Mouse (Mus musculus): ENCODE measurements at regions not wholly inside any gene's neighbourhood (a gene's known extent, or its start where the extent isn't known, plus 50 kb on each side); places are given as distances from the start of the nearest gene placed in this dataset.

DNA sequence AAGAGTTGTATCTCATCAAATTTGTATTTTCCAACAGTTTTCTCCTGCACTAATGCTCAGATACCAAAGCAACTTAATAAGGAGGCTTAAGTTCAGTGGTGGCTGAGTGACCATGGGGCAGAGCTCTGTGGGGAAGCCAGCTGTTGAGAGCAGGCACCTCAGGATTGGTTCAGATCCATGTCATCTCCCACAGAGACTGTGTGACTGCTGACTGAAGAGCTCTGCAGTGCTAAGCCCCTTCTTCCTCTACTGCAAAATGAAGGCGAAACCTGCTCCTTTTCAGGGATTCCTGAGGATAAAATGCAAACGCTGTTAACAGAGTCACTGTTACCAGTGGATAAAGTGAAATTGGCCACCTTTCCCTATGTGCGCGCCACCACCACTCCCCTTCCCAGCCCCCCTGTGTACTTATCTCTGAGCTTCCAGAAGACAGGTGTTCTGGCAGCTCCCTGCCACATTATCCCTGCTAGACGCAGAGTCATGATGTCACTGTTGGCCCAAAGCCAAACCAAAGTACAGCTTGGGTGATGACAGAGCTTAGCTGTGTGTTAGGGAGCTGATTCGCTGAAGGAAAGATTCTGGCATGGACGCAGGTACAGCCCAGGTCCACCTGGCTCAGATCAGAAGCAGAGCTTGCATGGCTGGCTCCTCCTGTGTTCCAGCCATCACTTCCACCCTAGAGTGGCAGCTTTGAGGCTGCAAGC is 472.9 kb downstream of the Tcerg1l start:
- no peak for DNase-seq (ENCODE audit: low read depth in 3 of 3, low spot score in 3 of 3)
- no peak for ATAC-seq (ENCODE audit: insufficient read depth)
- WGBS (ENCODE audit: insufficient replicate concordance): 53% methylated on average over 7 of the region's 7 CpGs

DNA sequence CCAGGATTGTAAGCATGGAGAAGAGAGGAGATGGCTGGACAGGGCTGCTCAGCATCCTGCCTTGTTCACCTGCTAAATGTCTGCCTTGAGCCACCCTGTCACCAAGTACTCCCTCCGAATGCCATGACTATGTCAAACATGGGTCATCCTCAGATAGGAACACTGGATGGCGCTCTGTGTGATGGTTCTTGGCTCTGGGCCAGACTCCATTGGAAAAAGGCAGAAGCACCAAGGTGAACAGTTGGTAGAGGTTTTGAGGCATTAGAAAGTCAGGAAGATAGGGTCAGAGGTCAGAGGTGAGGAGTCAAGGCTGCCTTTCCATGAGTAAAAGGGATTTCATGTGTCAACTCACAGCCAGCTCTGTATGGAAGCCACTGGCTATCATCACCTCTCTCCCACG is 471.9 kb downstream of the Tcerg1l start:
- ATAC-seq (ENCODE audit: insufficient read depth) (no peak), DNase-seq (ENCODE audit: low read depth in 3 of 3, low spot score in 3 of 3) (no peak)
- TF ChIP-seq EP300 (IDR thresholded peaks at IDR 0.05; ENCODE audit: low read depth): no peak
- Histone ChIP-seq H3K4me2 (ENCODE audit: low read depth) (no peak overlapping the region), H3K36me3 (replicated peaks; ENCODE audit: control insufficient read depth, insufficient read depth, low read depth) (no peaks in the 10 kb centered on the region), H3K27ac (no peak overlapping the region), H3K4me1 (replicated peaks; ENCODE audit: control insufficient read depth in 2 of 2, insufficient read depth in 2 of 2, low read length in 1 of 2) (no peaks in the 10 kb centered on the region), H3K4me3 (ENCODE audit: insufficient read depth in 1 of 2, low read depth in 2 of 2, low read length in 2 of 2) (no peak overlapping the region), H3K9ac (replicated peaks) (no peak overlapping the region), H3K9me3 (ENCODE audit: control insufficient read depth, low read length) (no peaks in the 10 kb centered on the region), H3K27me3 (ENCODE audit: control insufficient read depth, insufficient read depth, low read length) (no peaks in the 10 kb centered on the region)
- 44% methylated on average over 3 of the region's 3 CpGs for WGBS (ENCODE audit: insufficient replicate concordance)

More for the DNA sequence above, 472.9 kb downstream of the Tcerg1l start:
- no peaks in the 10 kb centered on the region for H3K36me3 ChIP-seq (replicated peaks; ENCODE audit: control insufficient read depth, insufficient read depth, low read depth)
- no peak overlapping the region for H3K4me2 ChIP-seq (ENCODE audit: low read depth)
- no peak overlapping the region for H3K4me3 ChIP-seq (ENCODE audit: insufficient read depth in 1 of 2, low read depth in 2 of 2, low read length in 2 of 2)
- no peaks in the 10 kb centered on the region for H3K9me3 ChIP-seq (ENCODE audit: control insufficient read depth, low read length)
- TF ChIP-seq CTCF (IDR thresholded peaks at IDR 0.05; ENCODE audit: low read depth): no peak
- no peak for TF ChIP-seq EP300 (IDR thresholded peaks at IDR 0.05; ENCODE audit: low read depth)
- no peak overlapping the region for H3K9ac ChIP-seq (replicated peaks)
- no peaks in the 10 kb centered on the region for H3K4me1 ChIP-seq (replicated peaks; ENCODE audit: control insufficient read depth in 2 of 2, insufficient read depth in 2 of 2, low read length in 1 of 2)
- no peak overlapping the region for H3K27ac ChIP-seq
- H3K27me3 ChIP-seq (ENCODE audit: control insufficient read depth, insufficient read depth, low read length): no peaks in the 10 kb centered on the region

DNA sequence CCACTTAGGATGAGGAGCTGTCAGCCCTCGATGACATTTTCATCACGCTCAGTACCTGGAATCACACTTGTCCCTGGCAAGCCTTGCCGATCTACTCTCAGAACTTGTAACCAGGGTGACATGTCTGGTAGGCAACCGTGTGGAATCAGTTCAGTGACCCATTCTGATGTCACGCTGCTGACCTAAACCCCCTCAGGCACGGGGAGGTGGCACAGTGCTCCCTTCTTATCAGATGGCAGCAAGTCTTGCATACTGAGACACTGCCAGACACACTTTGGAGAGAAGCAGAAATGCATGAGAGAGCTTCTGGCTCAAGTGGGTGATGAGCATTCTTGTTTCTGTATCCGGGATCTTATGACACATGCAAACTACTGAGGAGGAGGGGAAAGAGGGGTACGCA is 470.2 kb downstream of the Tcerg1l start:
- Histone ChIP-seq H3K27me3 (ENCODE audit: control insufficient read depth, insufficient read depth, low read length) (no peaks in the 10 kb centered on the region), H3K4me2 (ENCODE audit: low read depth) (no peak overlapping the region), H3K4me1 (replicated peaks; ENCODE audit: control insufficient read depth in 2 of 2, insufficient read depth in 2 of 2, low read length in 1 of 2) (no peaks in the 10 kb centered on the region), H3K4me3 (ENCODE audit: insufficient read depth in 1 of 2, low read depth in 2 of 2, low read length in 2 of 2) (no peak overlapping the region), H3K9ac (replicated peaks) (no peak overlapping the region), H3K27ac (no peak overlapping the region), H3K9me3 (ENCODE audit: control insufficient read depth, low read length) (no peaks in the 10 kb centered on the region), H3K36me3 (replicated peaks; ENCODE audit: control insufficient read depth, insufficient read depth, low read depth) (no peaks in the 10 kb centered on the region)
- 59% methylated on average over 8 of the region's 8 CpGs for WGBS (ENCODE audit: insufficient replicate concordance)
- no peak for DNase-seq (ENCODE audit: low read depth in 3 of 3, low spot score in 3 of 3)
- no peak for ATAC-seq (ENCODE audit: insufficient read depth)
- TF ChIP-seq EP300 (IDR thresholded peaks at IDR 0.05; ENCODE audit: low read depth) (no peak), CTCF (IDR thresholded peaks at IDR 0.05; ENCODE audit: low read depth) (no peak)

DNA sequence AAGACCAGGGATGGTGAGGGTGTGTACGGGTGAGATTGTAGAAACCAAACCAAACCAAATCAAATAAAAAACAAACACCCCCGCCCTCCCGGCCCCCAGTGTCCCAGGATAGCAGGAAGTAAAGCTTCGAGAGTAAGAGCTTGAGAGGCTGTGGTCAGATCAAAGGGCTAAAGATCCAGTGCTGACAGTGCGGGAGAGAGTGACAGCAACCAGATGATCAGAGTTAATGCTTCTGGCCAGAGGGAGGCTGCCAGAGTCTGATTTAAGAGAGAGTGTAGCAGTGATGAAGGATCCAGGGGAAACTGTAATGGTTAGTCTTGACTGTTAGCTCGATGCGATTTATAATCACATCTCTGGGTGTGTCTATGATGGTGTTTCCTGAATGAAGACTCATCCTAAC is 467.3 kb downstream of the Tcerg1l start:
- no peaks in the 10 kb centered on the region for H3K27me3 ChIP-seq (ENCODE audit: control insufficient read depth, insufficient read depth, low read length)
- H3K4me2 ChIP-seq (ENCODE audit: low read depth): no peak overlapping the region
- DNase-seq (ENCODE audit: low read depth in 3 of 3, low spot score in 3 of 3): no peak
- WGBS (ENCODE audit: insufficient replicate concordance): 14% methylated on average over 7 of the region's 7 CpGs
- H3K9ac ChIP-seq (replicated peaks): no peak overlapping the region
- ATAC-seq (ENCODE audit: insufficient read depth): no peak
- no peak overlapping the region for H3K27ac ChIP-seq
- H3K9me3 ChIP-seq (ENCODE audit: control insufficient read depth, low read length): no peaks in the 10 kb centered on the region
- H3K36me3 ChIP-seq (replicated peaks; ENCODE audit: control insufficient read depth, insufficient read depth, low read depth): no peaks in the 10 kb centered on the region
- no peaks in the 10 kb centered on the region for H3K4me1 ChIP-seq (replicated peaks; ENCODE audit: control insufficient read depth in 2 of 2, insufficient read depth in 2 of 2, low read length in 1 of 2)
- no peak for TF ChIP-seq CTCF (IDR thresholded peaks at IDR 0.05; ENCODE audit: low read depth)
- TF ChIP-seq EP300 (IDR thresholded peaks at IDR 0.05; ENCODE audit: low read depth): no peak
- no peak overlapping the region for H3K4me3 ChIP-seq (ENCODE audit: insufficient read depth in 1 of 2, low read depth in 2 of 2, low read length in 2 of 2)

DNA sequence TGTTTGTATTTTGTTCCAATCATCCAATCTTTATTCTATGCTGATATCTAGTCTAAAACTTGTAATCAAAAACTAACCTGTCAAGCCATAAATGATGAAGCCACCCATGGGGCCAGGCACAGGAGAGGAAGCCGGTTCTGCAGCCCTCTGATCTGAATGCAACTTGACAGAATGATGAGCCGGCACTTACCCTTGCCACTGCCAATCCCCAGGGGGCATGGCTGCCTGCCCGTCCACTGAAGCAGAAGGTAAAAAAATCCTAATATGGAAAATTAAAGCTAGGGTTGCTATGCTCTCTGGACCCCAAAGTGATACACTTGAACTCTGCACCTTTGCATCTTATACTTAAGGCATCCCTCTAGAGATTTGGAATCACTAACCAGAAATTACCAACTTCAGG is 461.6 kb downstream of the Tcerg1l start:
- no peak for TF ChIP-seq CTCF (IDR thresholded peaks at IDR 0.05; ENCODE audit: low read depth)
- TF ChIP-seq EP300 (IDR thresholded peaks at IDR 0.05; ENCODE audit: low read depth): no peak
- no peaks in the 10 kb centered on the region for H3K27me3 ChIP-seq (ENCODE audit: control insufficient read depth, insufficient read depth, low read length)
- ATAC-seq (ENCODE audit: insufficient read depth) (no peak), DNase-seq (ENCODE audit: low read depth in 3 of 3, low spot score in 3 of 3) (no peak)
- no peaks in the 10 kb centered on the region for H3K4me1 ChIP-seq (replicated peaks; ENCODE audit: control insufficient read depth in 2 of 2, insufficient read depth in 2 of 2, low read length in 1 of 2)
- H3K9me3 ChIP-seq (ENCODE audit: control insufficient read depth, low read length): no peaks in the 10 kb centered on the region
- no peaks in the 10 kb centered on the region for H3K36me3 ChIP-seq (replicated peaks; ENCODE audit: control insufficient read depth, insufficient read depth, low read depth)
- WGBS (ENCODE audit: insufficient replicate concordance): 43% methylated on average over 3 of the region's 3 CpGs
- H3K27ac ChIP-seq: no peak overlapping the region
- H3K4me2 ChIP-seq (ENCODE audit: low read depth): no peak overlapping the region
- no peak overlapping the region for H3K9ac ChIP-seq (replicated peaks)
- no peak overlapping the region for H3K4me3 ChIP-seq (ENCODE audit: insufficient read depth in 1 of 2, low read depth in 2 of 2, low read length in 2 of 2)
